Mouse (Mus musculus) ovary, adult 2 months (tissue): Measurements from ENCODE around the gene Mta3. TPM values are rescaled to one million over a fixed set of nuclear protein-coding genes. Genes with fewer than 3 reads are reported as not detected.

Experiments used
- polyA plus RNA-seq: library from polyadenylated mRNA; depleted of rRNA; stranded (reverse); fragments of >200 nt; gene quantifications from 2 replicates; pipeline ENCODE4 v1.2.3, GENCODE M21; 2012; rRNA removed

Gene Mta3
- polyA plus RNA-seq: 48.8 and 54.5 TPM in 2 replicates

DNA sequence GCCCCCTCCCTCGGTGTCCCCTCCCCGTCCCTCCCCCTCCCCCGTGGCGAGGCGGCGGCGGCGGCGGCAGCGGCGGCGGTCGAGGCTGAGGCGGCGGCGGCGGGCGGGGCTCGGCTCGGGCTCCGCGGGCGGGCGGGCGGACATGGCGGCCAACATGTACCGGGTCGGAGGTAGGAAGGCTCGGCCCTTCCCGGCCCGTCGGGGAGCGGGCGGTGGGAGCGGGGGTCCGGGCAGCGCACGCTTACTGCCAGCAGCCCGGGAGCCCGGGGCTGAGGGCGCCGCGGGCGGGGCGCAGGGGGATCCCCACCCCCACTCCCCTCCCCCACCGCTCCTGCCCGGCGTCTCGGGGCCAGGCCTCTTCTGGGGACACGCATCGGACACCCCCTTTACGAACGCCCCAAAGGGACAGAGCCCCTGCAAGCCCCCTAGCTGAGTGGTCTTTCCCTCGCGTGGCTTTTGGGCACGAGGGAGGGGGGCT is at the start of gene Mta3:
Mta3 (plus strand) TSS at position 48 of the 478 bp plus-strand sequence.

DNA sequence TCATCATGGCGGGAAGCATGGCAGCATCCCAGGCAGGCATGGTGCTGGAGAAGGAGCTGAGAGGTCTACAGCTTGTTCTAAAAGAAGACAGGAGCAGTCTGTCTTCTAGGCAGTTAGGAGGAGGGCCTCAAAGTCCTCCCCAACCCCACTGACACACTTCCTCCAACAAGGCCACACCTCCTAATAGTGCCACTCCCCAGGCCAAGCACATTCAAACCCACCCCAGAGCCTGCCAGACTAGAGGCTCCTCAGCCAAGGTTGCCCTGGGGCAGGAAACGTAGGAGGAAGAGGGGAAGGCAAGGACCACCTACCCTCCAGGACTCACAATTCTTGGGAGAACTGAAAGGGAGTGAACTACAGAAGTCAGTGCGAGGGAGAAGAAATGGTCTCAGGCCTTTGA is 141.9 kb downstream of the Mta3 start, which contains the start of gene Haao:
Haao (minus strand) TSS at position 149 of the 400 bp plus-strand sequence.

Other genes with a start within 250 kb of the Mta3 start
- gene Cox7a2l, start 188.8 kb upstream of the Mta3 start, polyA plus RNA-seq: 81.2 and 91.0 TPM in 2 replicates
- gene Kcng3, start 74.3 kb upstream of the Mta3 start, polyA plus RNA-seq: 5.4 and 5.6 TPM in 2 replicates
- gene Haao, start 141.8 kb downstream of the Mta3 start, polyA plus RNA-seq: 1.6 and 2.8 TPM in 2 replicates